Mouse (Mus musculus) forebrain, embryonic 15.5 days (tissue): ENCODE data around the gene Zcchc3. TPM values are rescaled to one million over a fixed set of nuclear protein-coding genes. Genes with fewer than 3 reads are reported as not detected.

Experiments
- ATAC-seq: fragments of 200-750 bp; cut with Nextera tagmentation; replicated peaks from 2 replicates; pipeline ENCODE4 v1.8.0; 2017; ENCODE audit warnings: mild to moderate bottlenecking, moderate TSS enrichment, moderate library complexity
- H3K27ac ChIP-seq: fragments of 300-500 bp; sonication (generic); replicated peaks from 2 replicates; pipeline ENCODE4 v1.5.1; 2015; ENCODE audit warnings: mild to moderate bottlenecking, inconsistent platforms
- H3K27me3 ChIP-seq: fragments of 300-500 bp; sonication (generic); 2 replicates; pipeline ENCODE4 v1.6.1; 2015; ENCODE audit warnings: inconsistent platforms
- H3K36me3 ChIP-seq: fragments of 300-500 bp; sonication (generic); 2 replicates; pipeline ENCODE4 v1.6.1; 2015; ENCODE audit warnings: mild to moderate bottlenecking, inconsistent platforms
- H3K4me1 ChIP-seq: fragments of 300-500 bp; sonication (generic); 2 replicates; pipeline ENCODE4 v1.6.1; 2015; ENCODE audit warnings: inconsistent platforms
- H3K4me2 ChIP-seq: fragments of 300-500 bp; sonication (generic); replicated peaks from 2 replicates; pipeline ENCODE4 v1.6.1; 2015; ENCODE audit warnings: mild to moderate bottlenecking, inconsistent platforms
- H3K4me3 ChIP-seq: fragments of 300-500 bp; sonication (generic); 2 replicates; pipeline ENCODE4 v1.5.1; 2015; ENCODE audit warnings: mild to moderate bottlenecking, inconsistent platforms
- H3K9ac ChIP-seq: fragments of 300-500 bp; sonication (generic); replicated peaks from 2 replicates; pipeline ENCODE4 v1.6.1; 2015; ENCODE audit warnings: mild to moderate bottlenecking, inconsistent platforms
- H3K9me3 ChIP-seq: fragments of 300-500 bp; sonication (generic); 2 replicates; pipeline ENCODE4 v1.6.1; 2016; ENCODE audit warnings: inconsistent platforms
- WGBS: fragments of 180-500 bp; shearing (Covaris S2); methylation state at CpG from one replicate; pipeline ENCODE4 v1.1.7; 2015; ENCODE audit warnings: mixed read lengths; 5-methylcytosine and 5-hydroxymethylcytosine counted together
- polyA plus RNA-seq: library from polyadenylated mRNA; unstranded; fragments of >200 nt; fragmentation: Nextera tagmentation; extraction: Ambion mirVana; gene quantifications from 2 replicates; pipeline ENCODE4 v1.2.1, GENCODE M21; 2015

The Zcchc3 gene
- polyA plus RNA-seq, 1 experiment from 2014 or later = 18.7 TPM

GRCm38 (mm10) chr2:152406126-152406525 is 8.7 kb downstream of the Zcchc3 start:
- Histone ChIP-seq H3K9ac (peak overlapping the region; percentile 39), H3K4me2 (peak overlapping the region; percentile 53), H3K36me3 (no peaks in the 10 kb centered on the region), H3K9me3 (no peaks in the 10 kb centered on the region), H3K27me3 (no peaks in the 10 kb centered on the region), H3K4me1 (peaks cover 24% of the 10 kb centered on the region), H3K27ac (peak overlapping the region; percentile 81), H3K4me3 (peak overlapping the region; percentile 40)
- ATAC-seq = peak; percentile 96
- 0% methylated on average over 19 of the region's 19 CpGs for WGBS

- no peaks in the 10 kb centered on the region for H3K27me3 ChIP-seq
- H3K9ac ChIP-seq = peak overlapping the region; percentile 96
- H3K27ac ChIP-seq = peak overlapping the region; percentile 100
- H3K4me1 ChIP-seq = peaks cover 36% of the 10 kb centered on the region
- no peaks in the 10 kb centered on the region for H3K36me3 ChIP-seq
- H3K4me2 ChIP-seq = peak overlapping the region; percentile 93
- 1% methylated on average over 13 of the region's 13 CpGs for WGBS
- H3K9me3 ChIP-seq = no peaks in the 10 kb centered on the region
- ATAC-seq = no peak; the same call in none of the 2 replicates
- peak overlapping the region; percentile 86 for H3K4me3 ChIP-seq
Measured at GRCm38 (mm10) chr2:152399122-152399542, 15.7 kb downstream of the Zcchc3 start.

- under 1% methylated on average over 38 of the region's 38 CpGs for WGBS
Measured at GRCm38 (mm10) chr2:152398691-152399090, 16.1 kb downstream of the Zcchc3 start.

GRCm38 (mm10) chr2:152397680-152398435 is 17.0 kb downstream of the Zcchc3 start, which contains the start of gene Sox12:
Gene Sox12 (minus strand): TSS chr2:152398063.
- Histone ChIP-seq H3K4me2 (peak within 1 kb of the TSS; percentile 93), H3K4me1 (peaks cover 46% of the 10 kb centered on the region)

More at GRCm38 (mm10) chr2:152398691-152399090, 16.1 kb downstream of the Zcchc3 start:
- H3K27ac ChIP-seq = peak overlapping the region; percentile 100
- ATAC-seq = peak; percentile 74
- H3K4me1 ChIP-seq = peaks cover 40% of the 10 kb centered on the region
- H3K27me3 ChIP-seq = no peaks in the 10 kb centered on the region
- H3K9me3 ChIP-seq = no peaks in the 10 kb centered on the region
- H3K4me3 ChIP-seq = peak overlapping the region; percentile 86
- H3K36me3 ChIP-seq = no peaks in the 10 kb centered on the region
- H3K9ac ChIP-seq = peak overlapping the region; percentile 96
- H3K4me2 ChIP-seq = peak overlapping the region; percentile 93

GRCm38 (mm10) chr2:152397004-152397589 is 17.7 kb downstream of the Zcchc3 start:
- H3K4me1 ChIP-seq = peaks cover 46% of the 10 kb centered on the region
- ATAC-seq = peak; percentile 6
- WGBS = under 1% methylated on average over 72 of the region's 77 CpGs

More at GRCm38 (mm10) chr2:152397680-152398435, 17.0 kb downstream of the Zcchc3 start, which contains the start of gene Sox12:
- Histone ChIP-seq H3K36me3 (no peaks in the 10 kb centered on the region), H3K27ac (peak within 1 kb of the TSS; percentile 100), H3K9ac (peak within 1 kb of the TSS; percentile 96), H3K4me3 (peak within 1 kb of the TSS; percentile 86), H3K9me3 (no peaks in the 10 kb centered on the region), H3K27me3 (no peaks in the 10 kb centered on the region)
- WGBS = under 1% methylated on average over 54 of the region's 104 CpGs
- ATAC-seq = peak; percentile 78

GRCm38 (mm10) chr2:152396110-152397003 is 18.5 kb downstream of the Zcchc3 start:
- Histone ChIP-seq H3K9me3 (no peaks in the 10 kb centered on the region), H3K4me1 (peaks cover 46% of the 10 kb centered on the region), H3K4me3 (peak overlapping the region; percentile 86), H3K27me3 (no peaks in the 10 kb centered on the region), H3K4me2 (peak overlapping the region; percentile 93), H3K36me3 (no peaks in the 10 kb centered on the region), H3K27ac (peak overlapping the region; percentile 100), H3K9ac (peak overlapping the region; percentile 96)
- under 1% methylated on average over 40 of the region's 46 CpGs for WGBS
- ATAC-seq = peak; percentile 57

More at GRCm38 (mm10) chr2:152397004-152397589, 17.7 kb downstream of the Zcchc3 start:
- no peaks in the 10 kb centered on the region for H3K9me3 ChIP-seq
- no peaks in the 10 kb centered on the region for H3K36me3 ChIP-seq
- peak overlapping the region; percentile 86 for H3K4me3 ChIP-seq
- H3K9ac ChIP-seq = peak overlapping the region; percentile 96
- peak overlapping the region; percentile 93 for H3K4me2 ChIP-seq
- H3K27me3 ChIP-seq = no peaks in the 10 kb centered on the region
- peak overlapping the region; percentile 100 for H3K27ac ChIP-seq

GRCm38 (mm10) chr2:152395271-152395920 is 19.4 kb downstream of the Zcchc3 start:
- 15% methylated on average over 13 of the region's 13 CpGs for WGBS
- H3K36me3 ChIP-seq = no peaks in the 10 kb centered on the region
- peaks cover 46% of the 10 kb centered on the region for H3K4me1 ChIP-seq
- peak overlapping the region; percentile 96 for H3K9ac ChIP-seq
- H3K4me3 ChIP-seq = peak overlapping the region; percentile 86
- no peaks in the 10 kb centered on the region for H3K27me3 ChIP-seq
- peak overlapping the region; percentile 93 for H3K4me2 ChIP-seq
- ATAC-seq = no peak
- peak overlapping the region; percentile 100 for H3K27ac ChIP-seq
- H3K9me3 ChIP-seq = no peaks in the 10 kb centered on the region

GRCm38 (mm10) chr2:152393225-152394017 is 21.4 kb downstream of the Zcchc3 start:
- no peak for ATAC-seq
- Histone ChIP-seq H3K4me1 (peaks cover 31% of the 10 kb centered on the region), H3K4me3 (peak overlapping the region; percentile 86; the same call in 1 of the 2 replicates), H3K4me2 (peak overlapping the region; percentile 93), H3K36me3 (no peaks in the 10 kb centered on the region), H3K9me3 (no peaks in the 10 kb centered on the region), H3K27ac (no peak overlapping the region), H3K27me3 (no peaks in the 10 kb centered on the region), H3K9ac (no peak overlapping the region)
- 53% methylated on average over 9 of the region's 9 CpGs for WGBS

- H3K27ac ChIP-seq = 0 out of 2 replicates have a peak overlapping the region, but pooled peaks have one; percentile 2
- WGBS = 14% methylated on average over 3 of the region's 3 CpGs
- H3K36me3 ChIP-seq = no peaks in the 10 kb centered on the region
- H3K4me1 ChIP-seq = peaks cover 29% of the 10 kb centered on the region
- H3K9ac ChIP-seq = no peak overlapping the region
- no peak for ATAC-seq
- no peaks in the 10 kb centered on the region for H3K9me3 ChIP-seq
- H3K27me3 ChIP-seq = no peaks in the 10 kb centered on the region
- H3K4me2 ChIP-seq = no peak overlapping the region
- no peak overlapping the region for H3K4me3 ChIP-seq
Measured at GRCm38 (mm10) chr2:152392786-152393185, 22.0 kb downstream of the Zcchc3 start.

- Histone ChIP-seq H3K27ac (no peak overlapping the region), H3K9ac (no peak overlapping the region), H3K9me3 (no peaks in the 10 kb centered on the region), H3K4me3 (no peak overlapping the region), H3K4me2 (no peak overlapping the region), H3K4me1 (no peaks in the 10 kb centered on the region), H3K27me3 (no peaks in the 10 kb centered on the region), H3K36me3 (no peaks in the 10 kb centered on the region)
- no peak for ATAC-seq
- WGBS = 86% methylated on average over 4 of the region's 4 CpGs
Measured at GRCm38 (mm10) chr2:152384191-152384590, 30.6 kb downstream of the Zcchc3 start.
